Mouse (Mus musculus): ENCODE results near the gene Serf1. TPM values are rescaled to one million over a fixed set of nuclear protein-coding genes. Genes with fewer than 3 reads are reported as not detected.

Serf1 gene
- polyA plus RNA-seq (2012; rRNA removed), result 131 and 202 TPM in 2 replicates

GRCm38 (mm10) chr13:100107652-100108472, at the start of gene Serf1:
Gene Serf1 (plus strand): TSS chr13:100108012.

GRCm38 (mm10) chr13:100103748-100104254, 4.0 kb upstream of the Serf1 start, which contains the start of gene Bdp1:
Gene Bdp1 (minus strand): TSS chr13:100104070.

GRCm38 (mm10) chr13:100124423-100125257, 16.8 kb downstream of the Serf1 start, which contains the start of gene Smn1:
Gene Smn1 (plus strand): TSS chr13:100124852.

Other genes starting within 250 kb of the Serf1 start
- gene Cartpt, start 206.9 kb upstream of the Serf1 start, polyA plus RNA-seq (2012; rRNA removed), result 10.3 and 24.4 TPM in 2 replicates
- 22.2 and 24.9 TPM in 2 replicates for gene Mccc2, start 92.4 kb upstream of the Serf1 start, polyA plus RNA-seq (2012; rRNA removed)
- 15.6 and 17.1 TPM in 2 replicates for gene Bdp1, start 3.9 kb upstream of the Serf1 start, polyA plus RNA-seq (2012; rRNA removed)
- 73.7 and 78.6 TPM in 2 replicates for gene Smn1, start 16.8 kb downstream of the Serf1 start, polyA plus RNA-seq (2012; rRNA removed)
- 0.42 and 0.46 TPM in 2 replicates for gene Naip2, start 94.1 kb downstream of the Serf1 start, polyA plus RNA-seq (2012; rRNA removed)
- gene Naip5, start 138.3 kb downstream of the Serf1 start, polyA plus RNA-seq (2012; rRNA removed), result 0.32 and 0.46 TPM in 2 replicates
- gene Naip6, start 209.7 kb downstream of the Serf1 start, polyA plus RNA-seq (2012; rRNA removed), result 0.29 and 0.31 TPM in 2 replicates